Mouse (Mus musculus): Measurements from ENCODE around the gene Nkrf. TPM values are rescaled to one million over a fixed set of nuclear protein-coding genes. Genes with fewer than 3 reads are reported as not detected.
"Not testable (repeated sequence)": the region's sequence is repeated elsewhere in the genome, so short reads cannot be mapped to it uniquely, and the experiment has no call there.

Gene Nkrf
- 5.5 and 5.7 TPM in 2 replicates for total RNA-seq (2017)

DNA sequence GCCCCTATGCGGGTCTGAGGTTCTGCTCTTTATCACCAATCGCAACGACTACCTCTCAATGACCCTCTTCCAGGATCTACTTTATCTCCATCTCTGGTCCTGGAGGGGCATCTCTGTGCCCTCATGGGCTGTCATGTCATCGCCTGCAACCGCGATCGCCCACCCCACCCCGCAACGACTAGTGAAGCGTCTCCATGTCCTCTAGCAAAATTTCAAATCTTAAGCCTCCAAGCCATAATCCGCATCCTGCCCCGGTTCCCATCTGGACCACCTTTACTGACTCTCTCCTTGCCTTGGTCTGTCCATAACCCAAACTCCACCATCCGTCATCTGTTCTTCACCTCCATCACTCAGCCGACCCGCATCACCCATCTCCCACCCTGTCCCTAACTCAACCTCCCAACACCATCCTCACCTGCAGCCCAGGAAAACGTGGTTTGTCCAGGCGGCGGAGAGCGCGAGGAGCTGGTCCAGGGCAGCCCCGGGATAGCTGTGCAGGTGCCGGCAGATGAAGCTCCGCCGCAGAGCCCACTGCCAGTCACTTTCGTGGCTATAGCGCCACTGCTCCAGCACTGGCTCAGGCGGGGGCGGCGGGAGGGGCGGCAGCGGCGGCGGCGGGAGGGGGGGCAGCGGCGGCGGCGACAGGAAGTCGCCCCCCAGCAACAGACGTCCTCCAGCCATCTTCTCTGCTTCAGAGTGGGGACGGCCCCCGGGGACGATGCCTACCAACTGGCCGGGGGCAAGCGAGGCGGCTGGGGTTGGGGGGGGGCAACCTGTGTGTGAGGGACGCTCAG, at the start of gene Nkrf:
Nkrf (minus strand) TSS at position 579 of the 794 bp plus-strand sequence.
- ATAC-seq (ENCODE audit: extremely low read depth, insufficient number of reproducible peaks, low FRiP score, poor library complexity, severe bottlenecking), result no peak; the same call in 1 of the 2 replicates

DNA sequence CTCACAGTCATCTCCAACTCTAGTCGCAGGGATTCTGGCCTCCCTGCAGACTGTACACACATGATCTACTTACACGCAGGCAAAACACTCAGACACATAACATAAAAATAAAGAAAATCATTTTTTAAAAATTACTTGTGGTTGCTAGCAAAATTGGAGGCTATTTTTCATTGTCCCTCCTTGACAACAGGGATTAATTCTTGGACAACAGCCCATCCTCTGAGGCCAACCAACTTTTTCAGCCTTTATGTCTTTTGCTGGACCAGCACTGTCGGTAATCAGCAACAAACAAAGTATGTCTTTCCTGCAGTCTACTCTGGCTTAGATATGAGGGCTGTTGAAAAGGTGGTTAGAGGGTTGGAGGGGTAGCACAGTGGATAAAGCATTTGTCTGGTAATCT, 38.4 kb upstream of the Nkrf start:
- no peak for ATAC-seq (ENCODE audit: extremely low read depth, insufficient number of reproducible peaks, low FRiP score, poor library complexity, severe bottlenecking)

GRCm38 (mm10) chrX:36939806-36940413, 37.2 kb upstream of the Nkrf start:
- ATAC-seq (ENCODE audit: extremely low read depth, insufficient number of reproducible peaks, low FRiP score, poor library complexity, severe bottlenecking), result no peak

DNA sequence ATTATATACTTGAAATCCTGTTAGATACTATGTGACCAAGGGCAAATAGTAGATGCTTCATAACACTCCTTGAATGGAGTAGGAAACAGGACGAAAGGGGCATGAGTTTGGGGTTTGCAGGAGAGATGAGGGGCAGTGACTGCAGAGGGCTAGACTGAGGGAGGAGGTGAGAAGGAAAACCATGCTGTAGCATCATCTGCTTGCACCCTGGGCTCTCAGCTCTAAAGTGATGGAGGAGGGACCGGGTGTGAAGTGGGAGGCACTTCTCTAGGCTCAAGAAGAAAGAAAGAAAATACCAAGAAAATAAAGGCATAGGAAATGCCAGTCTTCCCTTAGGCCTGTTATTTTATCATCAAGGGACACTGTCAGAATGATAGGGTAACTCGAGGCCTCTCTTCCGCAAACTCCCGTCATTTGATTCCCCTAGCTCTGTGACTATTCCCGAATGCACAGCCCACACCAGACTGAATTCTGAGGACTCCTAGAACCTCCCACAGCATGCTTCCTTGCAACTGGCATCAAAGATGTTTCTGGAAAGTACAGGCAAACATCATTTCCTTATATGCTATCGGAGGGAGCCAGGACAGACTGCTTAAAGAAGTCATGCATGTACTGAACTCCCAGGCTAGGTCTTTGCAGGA, 32.7 kb upstream of the Nkrf start:
- no peak for ATAC-seq (ENCODE audit: extremely low read depth, insufficient number of reproducible peaks, low FRiP score, poor library complexity, severe bottlenecking)

DNA sequence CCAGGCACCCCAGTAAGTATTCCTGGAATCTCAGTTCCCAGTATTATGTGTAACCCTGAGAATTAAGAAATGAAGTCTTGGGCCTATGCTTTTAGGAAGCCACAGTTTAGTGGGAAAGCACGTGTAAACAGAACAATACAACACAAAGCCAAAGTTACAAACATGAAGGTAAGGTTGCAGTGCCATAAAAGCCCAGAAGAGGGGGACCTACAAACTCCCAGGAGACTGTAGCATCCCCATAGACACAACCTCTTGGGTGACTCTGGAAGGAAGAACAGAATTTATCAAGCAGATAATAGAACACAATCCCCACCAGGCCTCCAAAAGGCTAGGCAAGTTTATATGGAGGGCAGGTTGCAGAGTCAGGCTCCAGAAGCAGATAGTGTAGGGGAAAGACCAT, 27.9 kb upstream of the Nkrf start:
- ATAC-seq (ENCODE audit: extremely low read depth, insufficient number of reproducible peaks, low FRiP score, poor library complexity, severe bottlenecking), result no peak

DNA sequence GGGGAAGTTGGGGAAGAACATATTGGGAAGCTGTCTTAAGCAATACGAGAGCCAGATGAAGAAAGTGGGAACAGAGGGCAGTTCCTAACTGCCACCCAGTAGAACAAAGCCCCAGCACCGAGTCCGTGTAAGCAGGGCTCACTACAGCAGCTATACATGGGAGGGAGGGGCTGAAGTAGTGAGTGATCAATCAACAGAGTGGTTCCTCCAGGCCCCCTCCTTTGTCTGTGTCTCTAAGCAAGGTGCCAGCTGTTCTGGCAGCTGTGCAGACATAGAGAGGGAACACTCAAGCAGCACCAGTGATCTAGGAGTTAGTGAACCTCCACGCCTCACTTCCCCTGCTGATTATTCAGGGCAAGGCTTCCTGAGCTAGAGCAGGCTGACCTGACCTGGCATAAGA, 27.0 kb upstream of the Nkrf start:
- ATAC-seq (ENCODE audit: extremely low read depth, insufficient number of reproducible peaks, low FRiP score, poor library complexity, severe bottlenecking), result no peak

- ATAC-seq (ENCODE audit: extremely low read depth, insufficient number of reproducible peaks, low FRiP score, poor library complexity, severe bottlenecking), result no peak
Measured at GRCm38 (mm10) chrX:36928791-36929190, 26.1 kb upstream of the Nkrf start.

- no peak for ATAC-seq (ENCODE audit: extremely low read depth, insufficient number of reproducible peaks, low FRiP score, poor library complexity, severe bottlenecking)
Measured at GRCm38 (mm10) chrX:36921346-36921745, 18.6 kb upstream of the Nkrf start.

- no peak for ATAC-seq (ENCODE audit: extremely low read depth, insufficient number of reproducible peaks, low FRiP score, poor library complexity, severe bottlenecking)
Measured at GRCm38 (mm10) chrX:36917749-36918148, 15.1 kb upstream of the Nkrf start.

- no peak for ATAC-seq (ENCODE audit: extremely low read depth, insufficient number of reproducible peaks, low FRiP score, poor library complexity, severe bottlenecking)
Measured at GRCm38 (mm10) chrX:36911343-36911742, 8.6 kb upstream of the Nkrf start.

DNA sequence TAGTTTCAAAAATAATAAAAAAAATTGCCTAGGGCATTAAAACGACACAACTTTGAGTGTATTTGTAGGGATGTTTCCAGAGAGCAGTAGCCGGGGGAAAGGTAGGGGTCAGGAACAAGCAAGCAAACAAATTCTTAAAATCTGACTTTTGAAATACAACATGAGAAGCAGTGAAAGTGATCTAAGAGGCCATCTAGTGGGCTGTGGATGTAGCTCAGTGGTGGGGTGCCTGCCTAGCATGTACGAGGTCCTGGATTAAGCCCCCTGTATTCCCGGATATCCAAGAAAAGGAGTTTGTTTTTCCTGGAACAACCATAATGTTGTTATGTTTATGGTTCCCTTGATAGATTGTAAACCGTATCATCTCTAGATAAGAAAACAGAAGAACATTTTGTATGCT, 3.8 kb upstream of the Nkrf start:
- no peak for ATAC-seq (ENCODE audit: extremely low read depth, insufficient number of reproducible peaks, low FRiP score, poor library complexity, severe bottlenecking)

GRCm38 (mm10) chrX:36903115-36903768, 543 bp upstream of the Nkrf start:
- peak; percentile 92 for ATAC-seq (ENCODE audit: extremely low read depth, insufficient number of reproducible peaks, low FRiP score, poor library complexity, severe bottlenecking)

- no peak for ATAC-seq (ENCODE audit: extremely low read depth, insufficient number of reproducible peaks, low FRiP score, poor library complexity, severe bottlenecking)
Measured at GRCm38 (mm10) chrX:36901655-36902054, 1.0 kb downstream of the Nkrf start.

GRCm38 (mm10) chrX:36898931-36899330, 3.8 kb downstream of the Nkrf start:
- not testable (repeated sequence) for ATAC-seq (ENCODE audit: extremely low read depth, insufficient number of reproducible peaks, low FRiP score, poor library complexity, severe bottlenecking)

DNA sequence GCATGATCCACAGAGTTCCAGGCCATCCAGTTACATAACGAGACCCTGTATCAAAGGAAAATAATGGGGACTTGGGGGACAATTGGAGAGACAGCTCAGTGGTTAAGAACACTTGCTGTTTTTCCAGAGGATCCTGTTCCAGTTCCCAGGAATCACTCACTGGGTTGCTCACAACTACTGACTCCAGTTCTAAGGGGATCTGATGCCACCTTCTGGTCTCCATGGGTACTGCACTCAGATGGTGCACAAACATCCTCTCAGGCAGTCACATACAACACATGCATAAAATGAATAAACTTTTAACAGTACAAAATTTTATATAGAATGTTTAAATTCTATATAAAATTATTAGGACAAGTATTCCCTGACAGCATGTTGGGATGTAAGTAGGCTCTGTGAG, 18.0 kb downstream of the Nkrf start:
- no peak for ATAC-seq (ENCODE audit: extremely low read depth, insufficient number of reproducible peaks, low FRiP score, poor library complexity, severe bottlenecking)

- peak; percentile 60 for ATAC-seq (ENCODE audit: extremely low read depth, insufficient number of reproducible peaks, low FRiP score, poor library complexity, severe bottlenecking)
Measured at GRCm38 (mm10) chrX:36874704-36875128, 28.0 kb downstream of the Nkrf start.

DNA sequence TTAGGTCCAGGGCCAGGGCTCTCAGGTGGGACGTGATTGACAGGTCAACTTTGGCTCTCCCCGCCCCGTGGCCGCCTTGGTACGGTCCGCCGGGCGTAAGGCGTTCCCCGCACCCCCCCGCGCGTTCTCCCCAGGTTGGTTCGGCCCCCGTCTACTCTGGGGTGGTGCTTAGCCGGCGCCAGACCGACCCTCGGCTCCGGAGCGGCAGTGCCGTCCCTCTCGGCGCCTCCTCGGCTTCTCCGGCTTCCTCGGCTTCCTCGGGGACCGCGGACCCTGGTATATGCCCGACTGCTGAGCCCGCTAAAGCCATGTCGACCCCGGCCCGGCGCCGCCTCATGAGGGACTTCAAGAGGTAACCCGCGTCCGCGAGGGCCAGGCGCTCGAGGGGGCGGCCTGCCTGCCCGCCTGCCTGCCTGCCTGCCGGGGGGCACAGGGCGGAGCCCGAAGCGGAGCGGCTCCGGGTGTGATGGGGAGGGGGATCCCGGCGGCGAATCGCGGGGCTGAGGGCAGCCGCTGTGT, 28.5 kb downstream of the Nkrf start:
- peak; percentile 94 for ATAC-seq (ENCODE audit: extremely low read depth, insufficient number of reproducible peaks, low FRiP score, poor library complexity, severe bottlenecking)

DNA sequence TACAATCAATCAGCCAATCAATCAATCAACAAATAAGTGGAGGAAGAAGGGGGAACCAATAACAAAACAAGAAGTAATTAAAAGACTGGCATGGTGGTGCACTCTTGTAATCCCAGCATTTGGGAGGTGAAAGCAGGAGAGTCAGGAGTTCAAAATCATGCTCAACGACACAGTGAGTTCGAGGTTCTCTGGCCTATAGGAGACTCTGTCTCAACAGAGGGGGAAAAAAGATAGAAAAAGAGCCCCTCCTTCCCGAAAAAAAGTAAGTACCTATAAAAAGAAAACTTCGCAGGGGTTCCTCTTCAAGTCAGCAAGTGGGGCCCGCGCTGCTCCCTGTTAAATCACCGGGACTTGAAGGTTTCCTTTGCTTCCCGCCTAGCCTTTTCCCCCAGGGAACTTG, 28.9 kb downstream of the Nkrf start, which contains the start of the genes Ube2a and C330007P06Rik:
Ube2a (plus strand) TSS at position 136 of the 400 bp plus-strand sequence.
C330007P06Rik (minus strand) TSS at position 347 of the 400 bp plus-strand sequence.
- no peak for ATAC-seq (ENCODE audit: extremely low read depth, insufficient number of reproducible peaks, low FRiP score, poor library complexity, severe bottlenecking)

- no peak for ATAC-seq (ENCODE audit: extremely low read depth, insufficient number of reproducible peaks, low FRiP score, poor library complexity, severe bottlenecking)
Measured at GRCm38 (mm10) chrX:36870372-36870771, 32.3 kb downstream of the Nkrf start.
